Mouse (Mus musculus) ovary, postnatal 36 days (tissue): ENCODE data around the gene Tmem201.

Experiments
- DNase-seq: peaks from one replicate; pipeline ENCODE4 v3.0.0; 2022; ENCODE audit warnings: low spot score, mixed read lengths

The Tmem201 gene

DNA sequence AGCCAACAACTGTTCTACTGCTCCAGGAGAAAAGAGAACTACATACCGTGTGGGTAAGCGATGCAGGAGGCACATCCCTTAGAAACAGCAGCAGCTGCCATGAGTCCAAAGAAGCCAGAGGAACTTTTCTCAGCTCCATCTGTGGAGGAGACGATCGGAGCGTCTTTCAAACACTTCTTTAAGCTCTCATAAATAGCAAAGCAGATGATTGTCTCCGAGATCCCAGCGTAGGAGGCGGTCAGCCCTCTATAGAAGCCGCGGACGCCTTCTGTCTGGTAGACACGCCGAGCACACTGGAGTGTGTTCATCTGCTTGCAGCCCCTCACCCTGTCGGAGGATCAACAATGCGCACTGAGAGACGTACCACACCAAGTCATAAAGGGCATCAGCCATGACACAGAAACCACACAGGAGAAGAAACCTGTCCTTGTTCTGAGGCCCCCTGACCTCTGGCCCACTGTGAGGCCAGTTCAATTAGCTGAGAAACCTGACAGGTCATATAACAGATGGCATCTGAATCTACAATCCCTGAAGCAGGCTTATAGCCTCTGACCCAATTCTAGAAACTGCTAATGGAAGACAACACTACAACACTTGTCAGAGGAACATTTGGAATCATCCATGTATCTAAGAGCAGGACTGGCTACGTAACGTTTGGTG, 11.3 kb upstream of the Tmem201 start:
- no peak for DNase-seq

- DNase-seq: no peak
Observed at GRCm38 (mm10) chr4:149744119-149744518, 6.3 kb upstream of the Tmem201 start.

GRCm38 (mm10) chr4:149742011-149742530, 4.2 kb upstream of the Tmem201 start:
- DNase-seq: no peak

DNA sequence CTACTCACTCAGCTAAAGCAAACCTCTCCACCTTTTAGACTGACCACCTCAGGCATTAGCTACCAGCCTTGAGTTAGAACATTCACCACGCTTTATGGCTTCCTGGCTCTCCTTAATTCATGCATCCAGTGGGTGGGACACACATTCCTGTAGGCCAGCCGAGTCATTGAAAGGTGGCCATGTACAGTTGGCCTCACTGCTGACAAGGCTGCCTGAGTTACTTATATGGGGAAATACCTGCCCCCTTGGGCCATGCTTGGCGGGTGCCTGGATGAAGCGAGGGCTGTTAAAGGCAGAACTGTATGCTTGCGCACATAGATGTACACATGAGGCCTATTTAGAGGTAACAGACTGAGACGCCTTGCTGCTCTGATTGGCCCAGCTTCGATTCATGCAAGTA, 2.5 kb upstream of the Tmem201 start:
- no peak for DNase-seq

DNA sequence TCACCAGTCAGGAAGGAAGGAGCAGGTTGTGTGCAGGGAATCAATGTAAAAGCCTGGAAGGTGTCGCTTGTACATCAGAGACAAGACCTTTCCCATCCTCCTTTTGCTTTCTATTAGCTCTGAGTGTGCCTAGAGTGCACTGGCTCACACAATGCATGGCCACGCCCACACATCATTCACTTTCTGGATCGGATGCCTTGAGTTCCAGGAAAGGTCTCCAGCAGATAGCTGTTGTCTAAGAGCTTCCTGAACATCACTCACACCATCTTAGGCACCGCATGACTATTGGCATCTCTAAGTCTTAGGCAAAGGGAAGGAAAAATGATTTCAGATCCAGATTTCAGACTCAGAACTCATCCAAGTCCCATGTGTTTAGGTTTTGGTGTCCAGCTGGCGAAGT, 1.6 kb upstream of the Tmem201 start:
- no peak for DNase-seq

- peak; percentile 38 for DNase-seq
Observed at GRCm38 (mm10) chr4:149736581-149736980, 1.3 kb downstream of the Tmem201 start.

DNA sequence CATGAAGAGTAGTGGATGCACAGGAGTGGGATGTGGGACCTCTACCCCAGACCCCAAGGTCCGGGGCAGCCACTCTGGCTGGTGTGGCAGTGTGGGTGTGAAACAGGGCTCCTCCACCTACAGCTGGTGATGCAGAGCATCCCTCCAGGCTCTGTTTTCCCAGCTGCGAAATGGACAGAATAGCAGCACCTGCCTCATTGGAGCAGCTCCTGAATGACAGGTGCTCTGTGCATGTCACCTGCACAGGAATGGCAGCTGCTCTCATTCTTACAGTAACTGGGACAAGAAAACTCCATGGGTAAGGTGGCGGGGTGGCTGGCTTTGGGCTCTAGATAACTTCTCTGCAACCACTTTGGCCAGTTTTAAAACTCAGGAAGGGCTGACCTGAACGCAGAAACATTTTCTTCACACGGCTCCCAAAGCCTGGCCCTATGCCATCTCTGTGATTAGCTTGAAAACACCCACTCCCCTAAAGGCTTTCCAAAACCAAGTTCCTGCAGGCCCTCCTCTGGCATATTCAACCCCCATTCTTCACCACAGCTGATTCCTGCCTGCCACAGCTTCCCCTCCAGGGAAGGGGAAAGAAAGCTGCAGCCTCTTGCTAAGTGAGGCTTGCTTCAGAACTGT, 2.1 kb downstream of the Tmem201 start:
- DNase-seq: no peak

GRCm38 (mm10) chr4:149734730-149735475, 2.9 kb downstream of the Tmem201 start:
- DNase-seq: no peak

DNA sequence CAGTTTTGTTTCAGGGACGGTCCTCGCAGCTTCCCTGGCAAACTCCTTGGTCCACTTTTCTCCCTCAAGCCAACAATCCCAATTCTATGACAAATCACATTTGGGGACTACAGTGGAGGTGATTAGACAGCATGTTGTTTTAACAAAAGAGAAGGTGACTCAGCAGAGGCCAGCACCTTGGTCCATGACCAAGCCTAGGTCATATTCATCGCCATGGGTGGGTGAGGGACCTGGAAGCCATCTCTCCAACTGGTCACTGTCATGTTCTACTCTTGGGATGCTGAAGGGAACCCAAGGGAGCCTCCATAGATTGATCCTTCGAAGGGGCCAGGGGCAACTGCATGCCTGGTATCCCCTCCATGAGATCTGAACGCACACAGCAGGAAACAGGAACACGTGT, 3.6 kb downstream of the Tmem201 start:
- no peak for DNase-seq

GRCm38 (mm10) chr4:149733748-149734147, 4.1 kb downstream of the Tmem201 start:
- DNase-seq: no peak

DNA sequence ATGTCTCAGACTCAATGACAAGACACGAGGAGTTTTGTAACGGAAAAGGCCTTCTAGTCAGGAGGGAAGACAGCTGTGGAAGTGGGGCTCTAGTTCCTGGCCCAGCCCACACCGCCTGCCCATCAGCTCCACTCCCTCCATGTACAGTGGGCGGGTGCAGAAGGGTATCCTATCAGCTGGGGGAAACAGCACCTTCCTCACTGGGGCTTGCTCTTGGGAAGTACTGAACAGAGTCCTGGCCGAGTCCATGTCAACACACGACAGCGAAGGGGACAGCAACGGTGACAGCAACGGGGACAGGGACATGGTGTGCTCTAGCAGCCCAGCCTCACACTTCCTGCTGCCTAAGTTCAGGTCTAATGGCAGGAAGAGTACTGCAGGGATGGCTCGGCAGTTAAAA, 5.0 kb downstream of the Tmem201 start:
- no peak for DNase-seq

GRCm38 (mm10) chr4:149732313-149732712, 5.5 kb downstream of the Tmem201 start:
- DNase-seq: no peak

- DNase-seq: no peak
Observed at GRCm38 (mm10) chr4:149730827-149731226, 7.0 kb downstream of the Tmem201 start.

DNA sequence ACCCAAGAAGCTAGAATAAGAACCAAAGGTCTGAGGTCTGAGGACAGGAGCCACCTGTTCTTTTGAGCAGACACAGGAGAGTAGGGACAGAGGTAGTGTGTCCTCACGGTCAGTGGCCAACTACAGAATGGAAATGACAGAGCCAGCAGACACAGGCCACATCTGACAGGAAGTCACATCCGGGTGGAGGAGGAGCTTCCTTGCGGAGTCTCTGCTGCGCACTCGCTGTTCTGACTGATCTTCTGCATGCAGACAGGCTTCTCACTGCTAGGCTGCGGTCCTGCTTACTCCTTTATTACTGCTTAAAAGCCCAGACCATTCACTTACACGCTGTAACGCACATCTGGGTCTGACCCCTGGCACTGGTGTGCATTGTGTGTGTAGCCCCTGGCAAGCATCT, 9.0 kb downstream of the Tmem201 start:
- no peak for DNase-seq

GRCm38 (mm10) chr4:149727636-149728035, 10.2 kb downstream of the Tmem201 start:
- DNase-seq: no peak

DNA sequence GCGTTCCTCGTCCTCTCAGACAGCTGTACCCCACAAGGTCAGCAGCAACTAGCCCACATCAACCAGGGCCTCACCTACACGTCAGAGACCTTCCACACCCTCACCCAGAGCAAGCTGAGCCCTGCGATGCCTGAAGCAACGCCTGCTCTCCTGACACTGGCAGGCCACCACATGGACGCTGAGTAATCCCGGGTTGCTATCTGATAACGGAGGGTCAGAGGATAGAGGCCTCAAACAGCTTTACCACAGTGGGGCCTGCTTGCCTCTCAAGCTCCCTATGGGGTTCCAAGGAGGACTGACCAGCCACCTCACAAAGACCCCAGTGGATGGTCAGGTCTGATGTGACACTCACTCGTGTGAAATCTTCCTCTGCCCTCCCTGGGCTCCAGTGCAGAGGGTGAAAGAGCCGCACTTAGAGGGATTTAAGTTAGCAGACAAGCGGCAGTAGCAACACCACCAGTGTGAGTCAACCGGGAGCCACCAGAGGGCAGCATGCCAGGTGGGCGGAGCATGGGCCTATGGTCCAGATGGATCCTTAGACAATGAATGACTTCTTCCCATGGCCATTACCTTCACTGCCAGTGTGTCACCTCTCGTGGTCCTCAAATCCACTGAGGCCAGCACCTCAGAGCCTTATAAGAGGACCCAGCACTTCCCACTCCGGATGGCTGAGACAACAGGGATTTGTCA, 12.0 kb downstream of the Tmem201 start:
- DNase-seq: peak; percentile 75

GRCm38 (mm10) chr4:149724916-149725470, 12.9 kb downstream of the Tmem201 start:
- no peak for DNase-seq

- peak; percentile 51 for DNase-seq
Observed at GRCm38 (mm10) chr4:149723855-149724731, 13.8 kb downstream of the Tmem201 start.

GRCm38 (mm10) chr4:149723021-149723390, 14.8 kb downstream of the Tmem201 start:
- no peak for DNase-seq

DNA sequence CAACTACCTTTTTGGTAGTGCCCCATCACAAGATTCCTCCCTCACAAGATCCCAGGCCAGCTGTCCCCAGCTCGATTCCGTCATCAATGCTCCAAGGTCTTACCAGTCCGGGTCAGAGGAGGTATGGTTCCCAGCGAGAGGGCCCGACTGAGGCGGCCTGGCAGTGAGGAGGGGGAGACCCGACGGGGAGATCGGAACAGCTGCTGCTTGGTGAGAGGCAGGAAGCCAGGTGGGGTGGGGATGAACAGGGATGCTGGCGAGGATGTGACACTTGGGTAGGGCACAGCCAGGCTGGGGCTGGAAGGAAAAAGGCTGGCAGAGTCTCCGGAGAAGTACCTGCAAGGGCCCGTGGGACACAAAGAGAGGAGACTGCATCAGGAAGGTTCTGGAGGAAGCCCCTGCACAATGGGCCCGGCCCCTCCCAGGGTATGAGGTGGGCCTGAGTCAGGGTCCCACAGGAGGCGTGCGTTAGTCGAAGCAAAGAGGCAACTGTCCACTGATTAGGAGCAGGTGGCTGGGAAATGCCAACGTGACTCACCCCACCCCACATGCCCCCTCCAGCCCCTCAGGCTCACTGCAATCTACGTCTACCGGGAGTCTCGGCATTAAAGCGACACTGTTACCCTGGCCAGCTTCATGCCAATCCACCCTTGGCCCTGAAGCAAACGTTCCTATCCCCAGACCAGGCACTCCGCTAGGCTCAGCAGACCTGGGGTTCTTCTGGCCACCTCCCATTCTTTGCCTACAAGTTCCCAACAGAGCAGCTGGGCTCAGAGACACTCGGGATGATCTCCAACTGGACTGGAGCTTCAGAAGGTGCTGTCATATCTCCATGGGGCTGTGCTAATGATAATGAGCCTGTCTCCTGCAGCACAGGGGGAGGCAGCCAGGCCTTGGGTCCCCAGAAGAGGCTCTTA, 15.5 kb downstream of the Tmem201 start:
- DNase-seq: no peak
